Mouse (Mus musculus) heart, embryonic 16.5 days (tissue): ENCODE measurements at regions not wholly inside any gene's neighbourhood (a gene's known extent, or its start where the extent isn't known, plus 50 kb on each side); places are given as distances from the start of the nearest gene placed in this dataset.

Experiments used
- ATAC-seq: fragments of 200-750 bp; cut with Nextera tagmentation; replicated peaks from 2 replicates; pipeline ENCODE4 v1.8.0; 2017; ENCODE audit warnings: moderate number of reproducible peaks; ENCODE audit not compliant: insufficient read depth, low FRiP score; ENCODE audit errors: extremely low read depth
- H3K27ac ChIP-seq: fragments of 300-500 bp; sonication (generic); 2 replicates; pipeline ENCODE4 v1.5.1; 2014; ENCODE audit warnings: mild to moderate bottlenecking, low read length, control low read depth, moderate library complexity
- H3K27me3 ChIP-seq: fragments of 300-500 bp; sonication (generic); 2 replicates; pipeline ENCODE4 v1.6.1; 2014; ENCODE audit warnings: low read length, mixed read lengths; ENCODE audit not compliant: control insufficient read depth, insufficient read depth
- H3K36me3 ChIP-seq: fragments of 300-500 bp; sonication (generic); 2 replicates; pipeline ENCODE4 v1.6.1; 2014; ENCODE audit not compliant: control insufficient read depth, insufficient read depth
- H3K4me1 ChIP-seq: fragments of 300-500 bp; sonication (generic); 2 replicates; pipeline ENCODE4 v1.6.1; 2014; ENCODE audit warnings: low read length, mixed read lengths; ENCODE audit not compliant: control insufficient read depth, insufficient read depth
- H3K4me2 ChIP-seq: fragments of 300-500 bp; sonication (generic); 2 replicates; pipeline ENCODE4 v1.6.1; 2014; ENCODE audit warnings: low read depth, mild to moderate bottlenecking, control low read depth, low read length
- H3K4me3 ChIP-seq: fragments of 300-500 bp; sonication (generic); 2 replicates; pipeline ENCODE4 v1.5.1; 2014; ENCODE audit warnings: mild to moderate bottlenecking, control low read depth, low read length
- H3K9ac ChIP-seq: fragments of 300-500 bp; sonication (generic); 2 replicates; pipeline ENCODE4 v1.6.1; 2014; ENCODE audit warnings: low read length, control low read depth
- H3K9me3 ChIP-seq: fragments of 300-500 bp; sonication (generic); replicated peaks from 2 replicates; pipeline ENCODE4 v1.6.1; 2016; ENCODE audit warnings: low read length; ENCODE audit not compliant: control insufficient read depth
- WGBS: fragments of 180-500 bp; shearing (Covaris S2); extraction: QIAGEN DNeasy Blood & Tissue Kit; methylation state at CpG from one replicate; pipeline ENCODE4 v1.1.7; 2014; 5-methylcytosine and 5-hydroxymethylcytosine counted together

DNA sequence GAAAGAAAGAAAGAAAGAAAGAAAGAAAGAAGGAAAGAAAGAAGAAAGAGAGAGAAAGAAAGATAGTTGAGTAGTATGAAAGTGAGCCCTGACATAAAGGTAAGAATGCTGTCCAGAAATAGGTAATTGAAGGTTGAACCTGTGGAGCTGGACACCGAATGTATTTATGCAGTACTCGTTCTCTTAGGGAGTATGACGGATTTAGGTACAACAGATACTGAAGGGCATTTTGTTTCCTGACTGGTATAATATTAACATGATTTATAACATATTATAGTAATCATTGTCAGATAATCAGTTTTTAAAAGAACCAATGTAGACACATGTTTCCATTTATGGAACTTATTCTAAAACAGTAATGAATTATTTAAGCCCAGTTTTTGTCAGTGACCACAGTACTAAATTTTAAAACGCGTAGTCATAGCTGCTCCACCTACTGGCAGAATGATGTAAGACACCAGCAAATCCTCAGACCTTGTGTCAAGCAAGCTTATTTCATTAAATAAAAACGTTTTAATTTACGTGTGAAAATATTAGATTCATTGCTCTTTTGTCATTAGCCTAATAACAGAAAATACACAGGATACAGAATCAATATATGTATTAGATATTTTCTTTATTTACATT lies 191.0 kb downstream of the Vgll3 start:
- H3K4me3 ChIP-seq: no peak overlapping the region
- no peak overlapping the region for H3K4me2 ChIP-seq
- H3K36me3 ChIP-seq: no peaks in the 10 kb centered on the region
- H3K4me1 ChIP-seq: 0 out of 2 replicates have a peak, but pooled peaks cover 4% of the 10 kb centered on the region
- 40% methylated on average over 7 of the region's 7 CpGs for WGBS
- H3K9ac ChIP-seq: no peak overlapping the region
- ATAC-seq: no peak
- no peaks in the 10 kb centered on the region for H3K9me3 ChIP-seq
- no peak overlapping the region for H3K27ac ChIP-seq
- no peaks in the 10 kb centered on the region for H3K27me3 ChIP-seq

DNA sequence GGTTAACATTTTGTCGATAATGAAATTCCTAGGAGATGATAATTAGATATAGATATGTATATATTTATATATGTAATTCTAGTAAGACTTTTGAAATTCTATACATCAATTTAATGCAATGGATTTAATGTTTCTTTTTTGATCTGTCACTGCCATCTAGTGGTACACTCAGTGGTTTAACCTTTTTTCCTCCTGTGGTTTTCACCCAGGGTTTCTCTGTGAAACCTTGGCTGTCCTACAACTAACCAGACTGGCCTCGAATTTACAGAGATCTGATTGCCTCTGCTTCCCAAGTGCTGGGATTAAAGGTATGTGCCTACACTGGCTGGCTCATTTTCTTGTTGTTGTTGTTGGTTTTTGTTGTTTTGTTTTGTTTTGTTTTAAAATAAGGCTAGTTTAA lies 198.6 kb downstream of the Vgll3 start:
- WGBS: 3% methylated on average over 2 of the region's 2 CpGs
- Histone ChIP-seq H3K4me3 (no peak overlapping the region), H3K4me1 (no peaks in the 10 kb centered on the region), H3K27me3 (no peaks in the 10 kb centered on the region), H3K9me3 (no peaks in the 10 kb centered on the region), H3K9ac (no peak overlapping the region), H3K27ac (no peak overlapping the region), H3K36me3 (no peaks in the 10 kb centered on the region), H3K4me2 (no peak overlapping the region)
- no peak for ATAC-seq

DNA sequence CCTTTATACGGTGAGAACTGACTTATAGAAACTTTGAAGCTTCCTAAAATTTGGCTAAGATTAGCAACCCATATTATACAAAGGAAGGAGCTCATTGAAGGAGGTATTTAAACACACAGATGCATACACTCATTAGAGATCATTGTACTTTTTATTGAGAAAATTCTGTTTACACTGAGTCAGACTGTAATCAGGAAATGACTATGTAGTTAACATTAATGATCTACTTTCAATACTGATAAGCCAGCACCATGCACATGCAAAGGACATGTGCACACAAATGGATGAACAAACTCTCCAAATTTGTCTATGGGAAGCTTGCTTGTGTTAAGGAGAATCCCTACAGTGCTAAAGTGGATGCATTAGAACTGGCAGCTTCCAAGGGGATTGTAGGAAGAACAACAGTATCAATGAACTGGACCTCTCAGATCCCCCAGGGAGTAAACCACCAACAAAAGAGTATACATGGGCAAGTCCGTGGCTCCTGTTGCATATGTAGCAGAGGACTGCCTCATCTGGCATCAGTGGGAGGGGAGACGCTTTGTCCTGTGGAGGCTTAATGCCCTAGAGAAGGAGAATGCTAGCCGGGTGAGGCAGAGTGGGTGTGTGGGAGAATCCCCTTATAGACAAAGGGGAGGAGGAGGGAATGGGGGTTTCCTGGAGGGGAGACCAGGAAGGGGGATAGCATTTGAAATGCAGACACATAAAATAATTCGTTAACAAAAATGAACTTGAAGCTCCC lies 200.0 kb downstream of the Vgll3 start:
- Histone ChIP-seq H3K27me3 (no peaks in the 10 kb centered on the region), H3K27ac (no peak overlapping the region), H3K9ac (no peak overlapping the region), H3K4me1 (no peaks in the 10 kb centered on the region), H3K4me3 (no peak overlapping the region), H3K9me3 (no peaks in the 10 kb centered on the region), H3K4me2 (no peak overlapping the region), H3K36me3 (no peaks in the 10 kb centered on the region)
- 47% methylated on average over 5 of the region's 5 CpGs for whole genome bisulfite sequencing
- no peak for ATAC-seq

DNA sequence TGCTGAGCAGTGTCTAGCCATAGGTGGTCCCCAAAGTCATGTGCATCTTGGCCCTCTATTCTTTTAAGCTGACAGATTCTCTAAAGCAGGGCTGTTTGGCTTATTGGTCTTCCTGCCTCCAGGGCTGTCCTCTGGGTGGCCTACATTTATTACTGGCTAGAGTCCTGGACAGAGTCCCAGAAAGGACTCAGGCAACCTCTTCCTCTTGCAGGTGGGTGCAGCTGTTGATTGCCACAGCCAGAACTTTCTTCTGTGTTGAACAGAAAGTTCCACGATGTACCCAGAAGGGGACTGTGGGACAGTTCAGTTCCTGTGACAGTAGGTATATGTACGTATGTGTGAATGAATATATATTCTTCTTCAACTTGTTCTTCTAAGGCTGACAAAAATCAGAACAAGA lies 202.0 kb downstream of the Vgll3 start:
- H3K27me3 ChIP-seq: no peaks in the 10 kb centered on the region
- no peak overlapping the region for H3K4me3 ChIP-seq
- ATAC-seq: no peak
- H3K27ac ChIP-seq: no peak overlapping the region
- H3K9ac ChIP-seq: no peak overlapping the region
- 71% methylated on average over 2 of the region's 2 CpGs for WGBS
- no peaks in the 10 kb centered on the region for H3K9me3 ChIP-seq
- no peak overlapping the region for H3K4me2 ChIP-seq
- no peaks in the 10 kb centered on the region for H3K4me1 ChIP-seq
- no peaks in the 10 kb centered on the region for H3K36me3 ChIP-seq

DNA sequence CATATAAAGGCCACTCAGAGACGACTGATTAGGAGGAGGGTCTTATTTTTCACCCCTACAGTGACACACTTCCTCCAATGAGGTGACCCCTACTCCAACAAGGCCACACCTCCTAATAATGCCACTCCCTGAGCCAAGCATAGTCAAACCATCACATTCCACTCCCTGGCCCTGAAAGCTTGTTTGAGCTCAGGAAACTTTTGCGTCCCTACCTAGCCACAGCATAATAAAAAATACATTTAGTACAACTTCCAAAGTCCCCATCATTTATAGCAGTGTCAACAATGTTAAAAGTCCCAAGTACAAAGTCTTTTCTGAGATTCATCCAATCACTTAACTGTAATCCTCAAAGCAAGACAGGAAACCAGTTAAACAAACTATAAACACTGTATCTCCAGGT lies 208.3 kb downstream of the Vgll3 start:
- ATAC-seq: no peak
- no peaks in the 10 kb centered on the region for H3K4me1 ChIP-seq
- no peaks in the 10 kb centered on the region for H3K36me3 ChIP-seq
- no peak overlapping the region for H3K4me2 ChIP-seq
- no peak overlapping the region for H3K4me3 ChIP-seq
- WGBS: 50% methylated on average over 2 of the region's 2 CpGs
- no peak overlapping the region for H3K27ac ChIP-seq
- H3K9me3 ChIP-seq: no peaks in the 10 kb centered on the region
- H3K9ac ChIP-seq: no peak overlapping the region
- no peaks in the 10 kb centered on the region for H3K27me3 ChIP-seq
